Mouse (Mus musculus): Measurements from ENCODE around the gene Eci1. TPM values are rescaled to one million over a fixed set of nuclear protein-coding genes. Genes with fewer than 3 reads are reported as not detected.
A peak's percentile ranks its signal among the peaks of the same experiment; 100 is the strongest.

The Eci1 gene
- polyA plus RNA-seq, 1 experiment from 2014 or later = 59.0 TPM

- Histone ChIP-seq H3K36me3 (ENCODE audit: control insufficient read depth, insufficient read depth, low read length) (peaks cover 20% of the 10 kb centered on the region), H3K27me3 (replicated peaks; ENCODE audit: control insufficient read depth, insufficient read depth, low read length) (no peaks in the 10 kb centered on the region), H3K27ac (ENCODE audit: low read depth, low read length) (no peak overlapping the region), H3K4me2 (ENCODE audit: low read length) (no peak overlapping the region), H3K9ac (ENCODE audit: low read depth, low read length) (no peak overlapping the region), H3K9me3 (ENCODE audit: control insufficient read depth, low read length) (no peaks in the 10 kb centered on the region), H3K4me3 (ENCODE audit: low read length) (no peak overlapping the region), H3K4me1 (ENCODE audit: control insufficient read depth, insufficient read depth, low read depth, low read length) (peaks cover 43% of the 10 kb centered on the region)
- no peak for ATAC-seq
- 93% methylated on average over 6 of the region's 6 CpGs for WGBS
Observed at GRCm38 (mm10) chr17:24475586-24475985, 49.1 kb downstream of the Eci1 start.

GRCm38 (mm10) chr17:24476022-24476776, 49.8 kb downstream of the Eci1 start:
- no peak overlapping the region for H3K9ac ChIP-seq (ENCODE audit: low read depth, low read length)
- WGBS = 92% methylated on average over 10 of the region's 10 CpGs
- peaks cover 38% of the 10 kb centered on the region for H3K4me1 ChIP-seq (ENCODE audit: control insufficient read depth, insufficient read depth, low read depth, low read length)
- H3K36me3 ChIP-seq (ENCODE audit: control insufficient read depth, insufficient read depth, low read length) = peaks cover 20% of the 10 kb centered on the region
- H3K9me3 ChIP-seq (ENCODE audit: control insufficient read depth, low read length) = no peaks in the 10 kb centered on the region
- H3K27me3 ChIP-seq (replicated peaks; ENCODE audit: control insufficient read depth, insufficient read depth, low read length) = no peaks in the 10 kb centered on the region
- no peak overlapping the region for H3K4me3 ChIP-seq (ENCODE audit: low read length)
- H3K27ac ChIP-seq (ENCODE audit: low read depth, low read length) = no peak overlapping the region
- no peak for ATAC-seq
- H3K4me2 ChIP-seq (ENCODE audit: low read length) = no peak overlapping the region

- peaks cover 27% of the 10 kb centered on the region for H3K4me1 ChIP-seq (ENCODE audit: control insufficient read depth, insufficient read depth, low read depth, low read length)
- H3K9ac ChIP-seq (ENCODE audit: low read depth, low read length) = 0 out of 2 replicates have a peak overlapping the region, but pooled peaks have one; percentile 74
- H3K9me3 ChIP-seq (ENCODE audit: control insufficient read depth, low read length) = no peaks in the 10 kb centered on the region
- H3K4me3 ChIP-seq (ENCODE audit: low read length) = no peak overlapping the region; the same call in 1 of the 2 replicates
- H3K4me2 ChIP-seq (ENCODE audit: low read length) = peak overlapping the region; percentile 61
- ATAC-seq = no peak
- no peak overlapping the region for H3K27ac ChIP-seq (ENCODE audit: low read depth, low read length)
- WGBS = 92% methylated on average over 20 of the region's 20 CpGs
- H3K27me3 ChIP-seq (replicated peaks; ENCODE audit: control insufficient read depth, insufficient read depth, low read length) = no peaks in the 10 kb centered on the region
- peaks cover 20% of the 10 kb centered on the region for H3K36me3 ChIP-seq (ENCODE audit: control insufficient read depth, insufficient read depth, low read length)
Observed at GRCm38 (mm10) chr17:24477053-24477984, 50.9 kb downstream of the Eci1 start.

GRCm38 (mm10) chr17:24477985-24478600, 51.7 kb downstream of the Eci1 start:
- Histone ChIP-seq H3K36me3 (ENCODE audit: control insufficient read depth, insufficient read depth, low read length) (peaks cover 20% of the 10 kb centered on the region), H3K4me1 (ENCODE audit: control insufficient read depth, insufficient read depth, low read depth, low read length) (peaks cover 19% of the 10 kb centered on the region), H3K9me3 (ENCODE audit: control insufficient read depth, low read length) (no peaks in the 10 kb centered on the region), H3K9ac (ENCODE audit: low read depth, low read length) (peak overlapping the region; percentile 74), H3K27ac (ENCODE audit: low read depth, low read length) (no peak overlapping the region), H3K4me2 (ENCODE audit: low read length) (peak overlapping the region; percentile 61), H3K27me3 (replicated peaks; ENCODE audit: control insufficient read depth, insufficient read depth, low read length) (no peaks in the 10 kb centered on the region), H3K4me3 (ENCODE audit: low read length) (peak overlapping the region; percentile 56)
- 47% methylated on average over 11 of the region's 11 CpGs for WGBS
- peak; percentile 21; the same call in 1 of the 2 replicates for ATAC-seq

GRCm38 (mm10) chr17:24478663-24479380, 52.4 kb downstream of the Eci1 start, which contains the start of gene Mlst8:
Mlst8 (minus strand) TSS chr17:24479078.
- Histone ChIP-seq H3K36me3 (ENCODE audit: control insufficient read depth, insufficient read depth, low read length) (peaks cover 20% of the 10 kb centered on the region), H3K27ac (ENCODE audit: low read depth, low read length) (peak within 1 kb of the TSS; percentile 98), H3K4me2 (ENCODE audit: low read length) (peak within 1 kb of the TSS; percentile 61), H3K9ac (ENCODE audit: low read depth, low read length) (peak within 1 kb of the TSS; percentile 74), H3K9me3 (ENCODE audit: control insufficient read depth, low read length) (no peaks in the 10 kb centered on the region), H3K27me3 (replicated peaks; ENCODE audit: control insufficient read depth, insufficient read depth, low read length) (no peaks in the 10 kb centered on the region), H3K4me3 (ENCODE audit: low read length) (peak within 1 kb of the TSS; percentile 56), H3K4me1 (ENCODE audit: control insufficient read depth, insufficient read depth, low read depth, low read length) (peaks cover 17% of the 10 kb centered on the region)
- peak; percentile 95 for ATAC-seq
- WGBS = under 1% methylated on average over 48 of the region's 48 CpGs

- no peak for ATAC-seq
- H3K9ac ChIP-seq (ENCODE audit: low read depth, low read length) = no peak overlapping the region
- H3K9me3 ChIP-seq (ENCODE audit: control insufficient read depth, low read length) = no peaks in the 10 kb centered on the region
- no peak overlapping the region; the same call in 1 of the 2 replicates for H3K4me3 ChIP-seq (ENCODE audit: low read length)
- WGBS = 34% methylated on average over 1 of the region's 1 CpGs
- no peaks in the 10 kb centered on the region for H3K27me3 ChIP-seq (replicated peaks; ENCODE audit: control insufficient read depth, insufficient read depth, low read length)
- H3K36me3 ChIP-seq (ENCODE audit: control insufficient read depth, insufficient read depth, low read length) = peaks cover 19% of the 10 kb centered on the region
- peak overlapping the region; percentile 40 for H3K4me2 ChIP-seq (ENCODE audit: low read length)
- peaks cover 14% of the 10 kb centered on the region for H3K4me1 ChIP-seq (ENCODE audit: control insufficient read depth, insufficient read depth, low read depth, low read length)
- no peak overlapping the region for H3K27ac ChIP-seq (ENCODE audit: low read depth, low read length)
Observed at GRCm38 (mm10) chr17:24479431-24479830, 53.0 kb downstream of the Eci1 start.

GRCm38 (mm10) chr17:24480201-24480826, 53.9 kb downstream of the Eci1 start:
- 52% methylated on average over 3 of the region's 3 CpGs for WGBS
- Histone ChIP-seq H3K27ac (ENCODE audit: low read depth, low read length) (no peak overlapping the region), H3K4me3 (ENCODE audit: low read length) (no peak overlapping the region), H3K4me2 (ENCODE audit: low read length) (no peak overlapping the region), H3K9me3 (ENCODE audit: control insufficient read depth, low read length) (no peaks in the 10 kb centered on the region), H3K27me3 (replicated peaks; ENCODE audit: control insufficient read depth, insufficient read depth, low read length) (no peaks in the 10 kb centered on the region), H3K4me1 (ENCODE audit: control insufficient read depth, insufficient read depth, low read depth, low read length) (peaks cover 16% of the 10 kb centered on the region), H3K9ac (ENCODE audit: low read depth, low read length) (no peak overlapping the region), H3K36me3 (ENCODE audit: control insufficient read depth, insufficient read depth, low read length) (peaks cover 12% of the 10 kb centered on the region)
- ATAC-seq = no peak

Data from hindbrain, embryonic 16.5 days (tissue).